Mouse (Mus musculus) cerebellum, adult 11-12 months (tissue): ENCODE data around the gene Tedc2.

ENCODE experiments used
- DNase-seq: peaks from one replicate; pipeline ENCODE4 v3.0.0; 2022

Gene Tedc2

DNA sequence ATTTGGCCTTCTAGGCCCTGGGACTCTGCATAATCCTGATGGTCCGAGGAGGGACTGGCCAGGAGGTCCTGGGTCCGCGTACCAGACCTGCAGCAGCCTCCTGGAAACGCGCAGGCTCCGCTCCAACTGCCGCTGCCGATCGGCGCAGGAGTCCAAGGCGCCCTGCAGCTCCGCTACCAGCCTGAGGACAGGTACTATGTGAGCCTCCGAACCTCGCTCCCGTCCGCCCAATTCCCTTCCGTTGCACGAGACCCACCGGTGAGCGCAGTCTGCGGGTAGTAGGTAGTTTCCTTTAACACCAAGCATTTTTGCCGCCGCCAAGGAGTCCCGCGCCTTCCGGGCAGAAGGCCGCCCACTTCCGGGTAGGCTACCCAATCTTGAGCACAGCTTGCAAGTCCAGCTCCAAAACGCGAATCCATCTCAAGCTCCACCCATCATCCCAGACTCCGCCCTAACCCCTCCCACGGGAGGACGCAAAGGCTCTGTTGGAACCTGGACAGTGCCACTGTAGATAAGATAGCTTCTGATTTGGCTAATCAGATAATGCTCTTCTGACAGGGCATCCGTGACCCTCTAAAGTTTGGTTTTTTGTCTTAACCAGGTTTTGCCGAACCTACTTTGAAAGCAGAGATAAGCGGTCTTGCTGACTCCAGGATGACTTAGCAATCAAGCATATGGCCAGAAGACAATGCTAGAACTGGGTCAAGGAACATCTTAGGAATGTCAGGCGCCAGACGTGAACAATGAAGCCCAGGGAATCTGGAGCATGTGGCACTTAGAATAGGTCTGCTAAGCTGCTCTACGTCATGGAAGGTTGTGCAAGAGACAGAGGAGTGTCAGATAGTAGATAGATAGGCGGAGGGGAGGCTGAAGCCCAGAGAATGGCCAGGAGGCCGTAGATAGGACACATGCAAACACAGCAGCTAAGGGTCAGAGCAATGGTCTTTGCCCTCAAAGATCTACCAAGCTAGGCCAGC is at the start of gene Tedc2:
Gene Tedc2, minus strand, starts transcription at position 417 of the 977 bp plus-strand sequence.
- DNase-seq = peak; percentile 95

DNA sequence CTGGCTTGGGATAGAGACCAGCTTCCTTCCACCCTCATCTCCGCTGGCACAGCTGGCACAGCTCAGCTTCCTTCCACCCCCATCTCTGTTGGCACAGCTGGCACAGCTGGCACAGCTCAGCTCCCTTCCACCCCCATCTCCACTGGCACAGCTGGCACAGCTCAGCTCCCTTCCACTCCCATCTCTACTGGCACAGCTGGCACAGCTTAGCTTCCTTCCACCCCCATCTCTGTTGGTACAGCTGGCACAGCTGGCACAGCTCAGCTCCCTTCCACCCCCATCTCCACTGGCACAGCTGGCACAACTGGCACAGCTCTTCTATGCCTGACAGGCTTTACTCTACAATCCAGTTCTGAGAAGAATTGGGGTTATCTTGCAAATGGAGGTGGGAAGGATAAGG is 46.5 kb upstream of the Tedc2 start:
- no peak for DNase-seq

DNA sequence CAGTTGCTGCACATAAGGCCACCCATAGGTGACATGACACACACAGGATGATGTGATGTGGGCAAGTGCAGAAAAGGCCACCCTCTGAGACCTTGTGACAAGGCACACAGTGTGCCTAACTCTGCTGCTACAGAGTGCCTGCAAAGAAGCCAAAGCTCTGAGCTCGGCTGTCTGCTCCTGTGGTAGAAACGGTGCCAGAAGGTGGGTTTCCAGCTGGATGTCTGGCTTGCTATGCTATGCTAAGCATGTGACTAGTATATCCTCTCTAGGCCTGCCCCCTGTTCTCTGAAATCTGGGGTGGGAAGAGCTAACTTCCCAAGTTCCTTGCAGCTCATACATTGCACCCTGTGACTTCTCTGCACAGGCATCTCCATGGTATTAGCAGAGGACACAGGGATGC is 44.1 kb upstream of the Tedc2 start:
- no peak for DNase-seq

DNA sequence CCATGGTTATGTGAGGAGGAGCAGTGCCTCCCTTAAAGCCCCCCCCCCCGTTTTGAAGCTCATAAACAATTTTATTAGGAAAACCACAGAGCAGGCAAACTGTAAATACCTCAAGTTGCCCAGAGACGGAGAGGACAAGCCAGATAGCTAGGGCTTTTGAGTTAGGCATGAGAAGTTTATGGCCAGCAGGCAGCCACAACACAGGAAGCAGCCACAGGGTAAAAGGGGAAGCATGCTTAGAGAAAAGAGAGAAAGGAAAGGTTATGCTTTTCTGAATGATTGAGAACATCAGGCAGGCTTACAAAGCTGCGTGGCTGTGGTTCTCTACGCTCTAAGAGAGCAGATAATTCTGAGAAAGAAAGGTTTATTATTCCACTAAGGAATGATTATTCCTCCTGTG is 39.9 kb upstream of the Tedc2 start:
- no peak for DNase-seq

DNA sequence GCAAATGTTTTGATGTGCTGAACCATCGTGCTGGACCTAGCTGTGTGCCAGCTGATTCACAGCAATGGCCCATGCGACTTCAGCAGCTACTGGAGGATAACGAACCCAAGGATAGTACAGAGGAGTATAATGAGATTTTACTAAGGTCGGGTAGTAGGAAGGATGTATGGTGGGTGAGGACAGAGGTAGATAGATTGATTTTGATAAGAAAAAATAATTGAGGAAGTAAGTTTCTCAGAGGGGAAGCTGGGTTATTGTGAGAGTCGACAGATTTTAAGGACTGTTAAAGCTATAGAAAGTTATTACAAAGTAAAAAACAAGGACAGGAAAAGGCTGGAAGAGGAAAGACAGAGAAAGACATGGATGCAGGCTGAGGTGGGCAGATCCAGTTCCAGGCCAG is 39.1 kb upstream of the Tedc2 start:
- no peak for DNase-seq

DNA sequence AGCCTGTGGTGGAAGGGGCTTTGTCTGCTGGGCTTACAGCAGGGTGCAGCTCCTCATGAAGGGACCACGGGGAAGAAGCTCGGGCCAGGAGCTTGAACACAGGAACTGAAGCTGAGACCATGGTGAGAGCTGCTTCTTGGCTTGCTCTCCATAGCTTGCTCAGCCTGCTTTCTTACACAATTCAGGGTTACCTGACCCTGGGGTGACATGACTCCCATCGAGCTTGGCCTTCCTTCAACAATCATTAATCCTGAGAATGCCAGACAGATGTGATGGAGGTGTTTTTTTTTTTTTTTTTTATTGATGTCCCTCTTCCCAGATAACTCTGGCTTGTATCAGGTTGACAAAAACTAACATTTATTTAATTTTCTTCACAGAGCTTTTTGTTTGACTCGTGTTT is 38.3 kb upstream of the Tedc2 start:
- no peak for DNase-seq

DNA sequence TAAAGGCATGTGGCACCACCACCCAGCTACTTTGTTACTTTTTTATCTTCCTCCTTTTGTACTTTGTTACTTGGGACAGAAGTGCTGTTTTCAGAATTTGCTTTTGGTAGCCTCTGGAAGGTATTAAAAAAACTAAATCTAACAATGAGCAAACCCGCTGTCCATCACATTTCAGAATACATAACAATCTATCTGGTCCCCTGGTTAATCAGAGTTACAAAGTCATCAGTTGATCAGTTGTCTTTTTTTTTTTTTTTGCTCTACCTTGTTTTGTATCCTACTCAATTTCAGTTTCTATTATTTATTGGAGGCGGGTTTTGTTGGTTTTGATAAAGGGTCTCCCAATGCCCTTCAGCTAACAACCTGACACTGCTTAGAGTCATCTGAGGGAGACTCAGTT is 31.7 kb upstream of the Tedc2 start:
- no peak for DNase-seq

DNA sequence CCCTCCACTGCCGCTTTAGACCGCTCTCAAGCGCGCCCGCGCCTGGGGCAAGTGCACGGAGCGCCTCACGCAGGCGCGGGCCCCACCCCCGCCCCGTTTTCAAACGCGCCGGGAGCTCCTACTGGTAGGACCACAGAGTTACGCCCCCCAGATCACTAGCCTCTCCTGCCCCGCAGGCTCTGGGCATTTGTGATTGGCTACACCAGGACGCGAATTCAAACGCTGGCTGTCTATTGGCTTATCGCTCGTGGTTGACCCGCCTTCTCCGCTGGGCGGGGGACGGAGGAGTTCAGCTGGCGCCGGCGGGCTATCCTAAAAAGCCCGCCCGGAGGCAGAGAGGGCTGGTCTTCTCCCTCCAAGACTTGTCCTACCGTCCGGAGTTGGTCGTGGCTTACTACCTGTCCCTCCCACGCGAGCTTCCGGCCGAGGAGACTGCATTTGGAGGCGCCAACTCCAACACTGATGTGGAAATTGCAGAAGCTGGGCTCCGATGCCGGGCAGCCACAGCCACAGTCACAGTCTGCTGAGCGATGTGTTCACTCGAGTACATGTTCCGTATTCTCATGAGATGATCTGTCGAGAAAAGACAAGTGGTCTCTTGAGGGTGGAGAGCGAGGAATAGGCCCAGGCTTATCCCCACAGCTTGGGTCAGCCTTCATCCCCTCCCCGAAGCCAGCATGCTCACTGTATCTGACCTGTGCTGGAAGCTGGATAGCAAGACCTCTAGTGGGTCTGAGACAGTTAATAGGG is 30.8 kb upstream of the Tedc2 start, which contains the start of gene Ccnf:
Gene Ccnf, minus strand, starts transcription at position 165 of the 750 bp plus-strand sequence.
- DNase-seq = peak; percentile 97

DNA sequence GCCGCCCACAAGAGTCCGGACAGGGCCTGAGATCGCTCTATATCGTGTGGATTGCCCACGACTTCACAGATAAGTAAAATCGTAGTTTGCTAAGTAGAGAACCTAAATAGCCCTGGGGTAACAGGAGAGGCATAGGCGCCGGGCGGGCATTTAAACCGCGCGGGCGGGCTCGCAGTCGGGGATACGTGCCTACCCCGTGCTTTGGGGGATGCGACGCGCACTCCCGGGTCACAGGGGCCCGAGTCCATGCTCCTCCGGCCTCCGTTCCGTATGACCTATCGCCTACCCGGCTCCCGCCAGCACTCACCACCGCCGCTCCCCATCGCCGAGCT is 30.3 kb upstream of the Tedc2 start:
- no peak for DNase-seq

DNA sequence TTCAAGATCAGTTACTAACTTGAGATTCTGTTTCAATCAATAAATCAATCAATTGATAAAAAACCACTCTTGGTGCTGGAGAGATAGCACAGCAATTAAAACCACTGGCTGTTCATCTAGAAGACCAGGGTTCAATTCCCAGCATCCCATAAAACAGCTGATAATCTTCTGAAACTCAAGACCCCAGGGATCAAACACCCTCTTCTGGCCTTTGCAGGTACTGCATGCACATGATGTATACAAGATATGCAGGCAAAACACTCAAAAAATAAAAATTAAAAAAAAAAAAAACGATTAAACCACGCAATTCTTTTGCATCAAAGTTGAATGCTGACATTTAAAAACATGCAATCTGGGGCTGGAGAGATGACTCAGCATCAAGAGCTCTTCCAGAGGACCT is 28.0 kb upstream of the Tedc2 start:
- no peak for DNase-seq

DNA sequence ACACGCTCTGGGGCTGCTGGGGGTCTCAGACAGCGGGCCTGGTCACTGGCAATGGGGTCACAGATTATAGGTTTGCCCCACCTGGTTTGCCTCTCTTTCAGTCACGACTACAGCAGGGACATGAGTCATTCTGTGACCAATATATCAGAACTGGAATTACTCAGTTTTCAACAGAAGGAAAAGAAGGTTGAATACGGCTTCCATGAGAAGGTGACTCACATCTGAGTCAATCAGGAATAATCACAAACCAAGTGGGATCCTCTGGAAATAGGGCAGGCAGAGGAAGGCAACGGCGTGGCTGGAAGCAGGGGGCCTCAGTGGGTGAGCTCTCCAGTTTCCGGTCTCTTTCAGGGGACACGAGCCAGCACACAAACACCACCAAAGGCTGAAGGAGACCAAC is 23.4 kb upstream of the Tedc2 start:
- no peak for DNase-seq

DNA sequence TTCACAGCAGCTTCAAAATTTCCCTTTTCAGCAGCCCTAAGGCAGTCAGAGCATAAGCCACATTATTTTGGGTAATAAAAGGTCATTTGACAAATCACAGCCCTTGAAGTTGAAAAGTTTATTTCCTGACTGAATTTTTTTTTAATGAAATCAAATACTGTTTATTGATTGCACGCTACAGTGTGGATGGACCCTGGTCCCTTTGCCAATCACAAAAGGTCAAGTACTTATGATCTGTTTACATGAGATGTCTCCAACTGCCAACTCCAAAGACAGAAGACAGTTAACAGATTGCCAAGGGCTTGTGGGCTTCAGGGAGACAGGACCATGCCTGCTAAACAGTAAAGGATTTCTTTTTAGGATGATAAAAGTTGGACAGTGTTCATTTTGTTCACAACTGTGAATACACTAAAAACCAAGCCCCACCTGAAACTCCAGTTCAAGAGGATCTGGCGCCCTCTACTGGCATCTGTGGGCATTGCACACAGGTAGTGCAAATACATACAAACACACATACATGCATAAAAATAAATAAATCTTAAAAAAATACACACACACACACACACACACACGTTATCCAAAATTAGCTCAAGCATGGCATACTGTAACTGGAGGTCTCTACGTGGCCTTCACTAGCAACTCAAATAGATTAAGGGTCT is 22.8 kb upstream of the Tedc2 start:
- no peak for DNase-seq

DNA sequence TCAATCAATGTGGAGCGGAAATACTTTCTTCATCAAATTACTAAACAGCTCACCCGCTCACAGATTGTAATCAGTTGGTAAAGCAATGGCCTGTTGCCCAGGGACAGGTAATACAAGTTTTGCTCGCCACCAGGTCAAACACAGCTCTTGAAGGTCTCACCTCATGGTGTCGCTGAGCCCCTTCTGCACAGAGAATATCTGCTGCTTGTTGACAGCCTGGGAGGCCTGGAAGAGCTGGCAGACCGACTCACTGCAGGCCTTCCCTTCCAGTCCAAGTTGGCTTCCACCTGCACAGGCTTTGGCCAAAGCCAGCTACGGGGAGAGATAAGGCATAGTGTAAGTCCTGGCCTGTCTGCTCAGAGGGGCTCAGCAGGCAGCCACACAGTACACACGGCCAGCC is 16.3 kb upstream of the Tedc2 start:
- DNase-seq = peak; percentile 86

DNA sequence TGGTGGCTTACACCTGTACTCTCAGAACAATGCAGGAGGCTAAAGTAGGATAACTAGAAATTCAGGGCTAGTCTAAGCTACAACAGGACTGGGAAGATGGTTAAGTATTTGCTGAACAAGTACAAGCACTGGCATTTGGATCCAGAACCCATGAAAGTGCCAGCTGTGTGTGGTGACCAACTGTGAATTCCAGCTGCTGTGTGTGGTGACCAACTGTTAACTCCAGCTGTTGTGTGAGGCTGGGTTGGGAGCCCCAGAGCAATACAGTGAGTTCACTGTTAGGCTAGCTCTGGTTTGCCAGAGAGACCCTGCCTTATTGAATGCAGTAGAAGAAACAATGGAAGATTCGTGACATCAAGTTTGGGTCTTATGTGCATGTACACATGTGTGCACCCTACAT is 15.8 kb upstream of the Tedc2 start:
- DNase-seq = no peak

DNA sequence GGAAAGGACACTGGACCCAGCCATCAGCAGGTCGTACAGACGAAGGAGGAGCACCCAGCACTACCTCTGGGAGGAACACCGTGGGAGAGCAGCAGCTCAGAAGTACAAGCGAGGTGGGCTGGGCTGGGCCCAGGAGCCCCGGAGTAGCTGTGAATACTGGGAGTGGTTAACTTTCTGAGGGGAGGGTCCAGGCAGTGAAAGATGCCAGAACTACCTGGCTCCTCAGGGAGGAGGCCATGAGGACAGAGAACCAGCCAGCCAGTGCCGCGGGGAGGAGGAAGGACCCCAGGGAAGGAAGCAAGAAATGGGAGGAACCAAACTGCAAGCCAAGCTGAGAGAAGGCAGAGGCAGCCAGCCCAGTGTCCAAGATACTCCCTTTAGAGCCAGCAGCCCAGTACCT is 7.3 kb upstream of the Tedc2 start:
- DNase-seq = no peak

DNA sequence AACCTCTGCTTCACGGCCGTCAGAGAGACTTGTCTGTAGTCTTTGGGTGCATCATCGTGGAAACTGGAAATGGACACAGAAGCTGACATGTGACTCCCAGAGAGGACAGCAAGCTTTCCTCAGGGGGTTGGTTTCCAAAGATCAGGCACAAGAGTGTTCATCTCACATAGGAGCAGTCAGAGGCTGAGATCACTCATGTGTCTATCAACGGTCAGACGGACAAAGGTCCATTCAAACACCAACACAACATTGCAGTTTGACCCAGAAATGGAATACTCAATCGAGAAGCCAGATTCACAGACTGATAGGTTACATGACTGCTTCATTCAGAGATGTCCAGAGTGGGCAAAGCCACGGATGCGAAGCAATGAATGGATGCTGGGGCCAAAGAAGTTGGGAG is 6.1 kb upstream of the Tedc2 start:
- no peak for DNase-seq

DNA sequence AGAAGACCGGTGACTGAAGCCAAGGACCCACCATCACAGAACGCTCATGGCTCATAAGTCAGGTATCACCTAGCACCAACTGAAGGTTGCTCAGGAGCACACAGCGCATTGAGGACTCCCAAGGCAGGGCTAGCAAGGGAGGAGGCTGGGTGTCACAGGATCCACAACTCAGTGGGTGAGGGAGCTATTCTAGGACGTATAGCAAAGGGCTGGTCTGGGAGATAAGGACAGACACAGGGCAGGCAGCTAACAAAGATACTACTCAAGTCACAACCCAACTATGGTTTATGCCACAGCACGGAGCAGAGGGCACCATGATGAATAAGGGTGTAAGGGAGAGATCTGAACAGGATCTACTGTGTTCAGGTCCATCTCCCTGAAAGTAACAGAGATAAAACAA is 5.2 kb upstream of the Tedc2 start:
- DNase-seq = no peak

DNA sequence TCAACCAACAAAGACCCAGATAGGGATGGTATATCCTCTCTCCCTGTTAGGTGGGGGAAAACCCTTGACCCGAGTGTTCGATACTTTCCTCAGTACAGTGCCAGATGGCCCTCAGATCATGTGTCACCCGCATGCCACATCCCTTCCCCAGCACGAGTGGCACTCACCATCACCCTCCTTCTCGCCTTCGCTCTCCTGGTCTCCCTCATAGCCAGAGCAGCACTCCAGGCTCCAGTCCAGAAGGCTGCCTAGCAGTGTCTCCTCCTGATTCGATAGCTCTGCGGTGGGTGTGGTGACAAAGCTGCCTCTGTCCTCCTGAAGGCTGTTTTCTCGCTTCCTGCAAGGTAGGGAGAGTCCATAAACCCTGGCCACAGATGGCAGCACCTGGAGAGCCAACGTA is 4.1 kb upstream of the Tedc2 start:
- DNase-seq = no peak

DNA sequence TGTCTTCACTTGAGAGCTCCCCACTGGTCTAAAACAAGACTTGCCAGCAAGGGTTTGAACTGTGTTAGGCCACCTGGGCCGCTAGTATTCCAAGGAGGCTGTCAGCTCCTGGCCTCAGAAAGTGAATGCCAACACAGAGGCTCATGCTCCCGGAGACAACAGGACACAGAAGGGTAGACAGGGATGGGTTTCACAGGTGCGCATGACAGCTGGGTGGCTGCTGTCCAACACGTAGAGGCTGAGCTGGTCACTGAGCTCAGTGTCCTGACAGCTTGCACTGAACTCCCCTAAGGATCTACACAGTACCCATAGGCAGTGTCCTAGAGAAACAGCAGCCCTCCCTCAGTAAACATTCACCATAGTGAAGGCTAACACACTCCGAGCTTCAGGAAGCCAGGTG is 2.9 kb upstream of the Tedc2 start:
- DNase-seq = no peak

DNA sequence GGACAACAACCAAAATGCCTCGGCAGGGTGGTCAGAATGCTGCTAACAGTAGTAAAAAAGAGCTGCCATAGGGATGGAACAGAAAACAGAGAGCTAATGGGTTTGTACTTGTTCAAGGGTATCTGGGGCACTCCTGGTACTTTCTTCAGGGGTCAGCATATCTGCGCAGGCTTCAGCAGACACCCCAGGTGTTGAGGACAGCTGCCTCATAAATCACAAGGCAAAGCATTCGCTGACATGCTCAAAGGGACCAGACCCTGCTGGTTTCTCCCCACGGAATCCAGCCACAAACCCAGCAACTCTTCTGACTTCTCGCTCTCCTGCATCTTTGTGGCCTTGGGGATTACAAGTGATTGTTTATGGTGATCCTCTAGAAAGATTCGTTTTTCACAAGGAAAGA is 2.0 kb upstream of the Tedc2 start:
- no peak for DNase-seq

DNA sequence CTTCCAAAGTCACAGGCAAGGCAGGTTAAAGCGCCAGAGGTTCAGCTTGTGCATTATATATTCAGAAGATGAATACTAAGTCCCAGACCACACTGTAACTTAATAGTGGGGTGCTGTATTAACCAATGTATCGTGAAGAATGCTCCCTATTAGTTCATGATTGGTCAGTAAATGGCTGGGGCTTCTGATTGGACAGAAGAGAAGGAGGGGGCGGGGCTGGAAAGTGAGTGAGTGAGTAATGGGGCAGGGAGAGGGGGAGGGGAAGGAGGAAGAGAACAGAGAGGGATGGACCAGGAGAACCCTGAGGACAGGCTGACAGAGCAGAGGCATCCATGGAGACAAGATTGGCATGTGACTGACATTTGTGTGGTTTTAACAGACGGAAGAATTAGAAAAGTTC is 3.8 kb downstream of the Tedc2 start:
- DNase-seq = no peak

DNA sequence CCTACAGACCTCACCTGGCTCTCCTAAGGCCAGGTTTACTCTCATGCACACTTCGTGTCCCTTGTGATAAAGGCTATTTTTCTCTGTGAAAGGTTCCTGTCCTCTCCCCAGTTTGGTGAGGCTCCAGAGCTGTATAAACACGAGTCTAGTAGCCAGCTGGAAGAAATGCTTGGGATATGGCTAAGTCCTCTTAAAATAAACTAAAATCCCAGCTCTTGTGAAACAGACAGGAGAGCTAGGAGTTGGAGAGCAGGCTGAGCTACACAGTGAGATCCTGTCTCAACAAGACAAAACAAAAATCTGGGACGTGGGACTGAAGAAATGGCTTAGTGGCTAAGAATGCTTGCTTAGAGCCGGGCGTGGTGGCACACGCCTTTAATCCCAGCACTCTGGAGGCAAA is 7.5 kb downstream of the Tedc2 start:
- DNase-seq = no peak

DNA sequence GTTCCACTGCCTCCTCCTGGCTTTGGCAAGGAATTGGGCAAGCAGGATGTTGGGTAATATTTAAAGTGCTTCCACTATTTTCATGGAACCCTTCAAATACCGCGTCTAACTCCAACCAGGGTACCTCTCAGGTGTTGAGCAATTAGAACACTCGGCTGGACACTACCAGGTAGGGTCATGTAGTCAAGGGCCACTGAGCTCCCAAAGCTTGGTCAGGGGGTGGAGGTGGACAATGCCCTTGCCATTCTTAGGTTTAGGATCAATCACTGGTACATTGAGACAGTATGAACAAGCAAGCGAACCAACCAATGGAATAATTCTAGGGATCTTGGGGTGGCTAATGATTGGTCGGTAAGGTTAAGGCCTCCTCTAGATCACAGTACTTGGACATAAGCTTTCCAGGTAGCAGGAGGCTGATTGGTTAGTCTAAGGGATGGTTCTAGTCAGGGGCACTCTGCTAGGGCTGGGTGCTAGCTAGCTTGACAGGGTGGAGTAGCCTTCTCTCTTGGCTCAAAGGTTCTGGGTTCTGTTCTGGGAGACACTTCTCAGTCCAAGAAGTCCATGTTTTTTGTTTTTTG is 8.1 kb downstream of the Tedc2 start:
- no peak for DNase-seq
